Mouse (Mus musculus): ENCODE measurements around the gene Mrps21. TPM values are rescaled to one million over a fixed set of nuclear protein-coding genes. Genes with fewer than 3 reads are reported as not detected.

The Mrps21 gene
- polyA plus RNA-seq, 1 experiment from 2014 or later: 305 TPM

GRCm38 (mm10) chr3:95829053-95829452, 42.3 kb downstream of the Mrps21 start:
- H3K27me3 ChIP-seq: no peaks in the 10 kb centered on the region
- no peak overlapping the region for H3K4me3 ChIP-seq
- peaks cover 64% of the 10 kb centered on the region for H3K36me3 ChIP-seq
- no peak overlapping the region for H3K27ac ChIP-seq
- no peaks in the 10 kb centered on the region for H3K9me3 ChIP-seq
- no peak for ATAC-seq (ENCODE audit: borderline replicate concordance, extremely low read depth, low FRiP score, low TSS enrichment)
- no peak overlapping the region for H3K9ac ChIP-seq
- 95% methylated on average over 4 of the region's 4 CpGs for WGBS
- H3K4me2 ChIP-seq: no peak overlapping the region
- H3K4me1 ChIP-seq: no peaks in the 10 kb centered on the region

- H3K27me3 ChIP-seq: no peaks in the 10 kb centered on the region
- H3K4me1 ChIP-seq: no peaks in the 10 kb centered on the region
- WGBS: 62% methylated on average over 2 of the region's 2 CpGs
- peaks cover 38% of the 10 kb centered on the region for H3K36me3 ChIP-seq
- no peak for ATAC-seq (ENCODE audit: borderline replicate concordance, extremely low read depth, low FRiP score, low TSS enrichment)
- H3K9ac ChIP-seq: no peak overlapping the region
- H3K4me3 ChIP-seq: no peak overlapping the region
- H3K27ac ChIP-seq: no peak overlapping the region
- H3K9me3 ChIP-seq: no peaks in the 10 kb centered on the region
- no peak overlapping the region for H3K4me2 ChIP-seq
Measured at GRCm38 (mm10) chr3:95826275-95826674, 45.0 kb downstream of the Mrps21 start.

GRCm38 (mm10) chr3:95820046-95821010, 51.0 kb downstream of the Mrps21 start:
- Histone ChIP-seq H3K9ac (peak overlapping the region; percentile 66), H3K36me3 (no peaks in the 10 kb centered on the region), H3K9me3 (no peaks in the 10 kb centered on the region), H3K27me3 (no peaks in the 10 kb centered on the region), H3K4me2 (peak overlapping the region; percentile 61), H3K4me1 (peaks cover 9% of the 10 kb centered on the region), H3K27ac (peak overlapping the region; percentile 100), H3K4me3 (peak overlapping the region; percentile 87)
- ATAC-seq (ENCODE audit: borderline replicate concordance, extremely low read depth, low FRiP score, low TSS enrichment): no peak
- 29% methylated on average over 10 of the region's 10 CpGs for WGBS

GRCm38 (mm10) chr3:95819351-95819985, 51.9 kb downstream of the Mrps21 start:
- H3K27ac ChIP-seq: peak overlapping the region; percentile 100
- under 1% methylated on average over 49 of the region's 49 CpGs for WGBS
- H3K4me1 ChIP-seq: peaks cover 9% of the 10 kb centered on the region
- peak overlapping the region; percentile 61 for H3K4me2 ChIP-seq
- peak overlapping the region; percentile 87 for H3K4me3 ChIP-seq
- H3K36me3 ChIP-seq: no peaks in the 10 kb centered on the region
- H3K9ac ChIP-seq: peak overlapping the region; percentile 66
- peak; percentile 97 for ATAC-seq (ENCODE audit: borderline replicate concordance, extremely low read depth, low FRiP score, low TSS enrichment)
- no peaks in the 10 kb centered on the region for H3K27me3 ChIP-seq
- H3K9me3 ChIP-seq: no peaks in the 10 kb centered on the region

GRCm38 (mm10) chr3:95818571-95819288, 52.6 kb downstream of the Mrps21 start, which contains the start of gene Rprd2:
TSS of gene Rprd2 (minus strand) at chr3:95818863.
- Histone ChIP-seq H3K27me3 (no peaks in the 10 kb centered on the region), H3K4me2 (peak within 1 kb of the TSS; percentile 70), H3K4me1 (peaks cover 9% of the 10 kb centered on the region), H3K9me3 (no peaks in the 10 kb centered on the region), H3K27ac (peak within 1 kb of the TSS; percentile 100), H3K4me3 (peak within 1 kb of the TSS; percentile 87), H3K36me3 (no peaks in the 10 kb centered on the region), H3K9ac (peak within 1 kb of the TSS; percentile 97)
- peak; percentile 55 for ATAC-seq (ENCODE audit: borderline replicate concordance, extremely low read depth, low FRiP score, low TSS enrichment)
- WGBS: under 1% methylated on average over 54 of the region's 60 CpGs

GRCm38 (mm10) chr3:95818026-95818511, 53.2 kb downstream of the Mrps21 start:
- Histone ChIP-seq H3K4me2 (peak overlapping the region; percentile 70), H3K9ac (peak overlapping the region; percentile 97), H3K27me3 (no peaks in the 10 kb centered on the region), H3K4me3 (peak overlapping the region; percentile 87), H3K36me3 (no peaks in the 10 kb centered on the region), H3K27ac (peak overlapping the region; percentile 100), H3K4me1 (peaks cover 9% of the 10 kb centered on the region), H3K9me3 (no peaks in the 10 kb centered on the region)
- under 1% methylated on average over 21 of the region's 21 CpGs for WGBS
- ATAC-seq (ENCODE audit: borderline replicate concordance, extremely low read depth, low FRiP score, low TSS enrichment): no peak

GRCm38 (mm10) chr3:95816681-95817080, 54.6 kb downstream of the Mrps21 start:
- no peak for ATAC-seq (ENCODE audit: borderline replicate concordance, extremely low read depth, low FRiP score, low TSS enrichment)
- H3K27ac ChIP-seq: no peak overlapping the region
- WGBS: 84% methylated on average over 3 of the region's 3 CpGs
- H3K4me1 ChIP-seq: peaks cover 9% of the 10 kb centered on the region
- H3K9ac ChIP-seq: no peak overlapping the region
- H3K27me3 ChIP-seq: no peaks in the 10 kb centered on the region
- peak overlapping the region; percentile 70 for H3K4me2 ChIP-seq
- no peaks in the 10 kb centered on the region for H3K36me3 ChIP-seq
- H3K9me3 ChIP-seq: no peaks in the 10 kb centered on the region
- peak overlapping the region; percentile 6; the same call in 1 of the 2 replicates for H3K4me3 ChIP-seq

Other genes starting within 250 kb of the Mrps21 start
- 65.3 and 69.2 TPM in 2 replicates for gene Ensa, start 246.5 kb downstream of the Mrps21 start, polyA plus RNA-seq (2015; fragmentation: Nextera tagmentation; extraction: Ambion mirVana)
- 64.5 and 65.2 TPM in 2 replicates for gene Mcl1, start 212.7 kb downstream of the Mrps21 start, polyA plus RNA-seq (2015; fragmentation: Nextera tagmentation; extraction: Ambion mirVana)
- gene Adamtsl4, start 183.6 kb downstream of the Mrps21 start, polyA plus RNA-seq (2015; fragmentation: Nextera tagmentation; extraction: Ambion mirVana): 3.1 and 5.7 TPM in 2 replicates
- gene Ecm1, start 131.9 kb downstream of the Mrps21 start, polyA plus RNA-seq (2015; fragmentation: Nextera tagmentation; extraction: Ambion mirVana): 16.9 and 20.4 TPM in 2 replicates
- 51.8 and 52.8 TPM in 2 replicates for gene Tars2, start 111.3 kb downstream of the Mrps21 start, polyA plus RNA-seq (2015; fragmentation: Nextera tagmentation; extraction: Ambion mirVana)
- 20.5 and 21.3 TPM in 2 replicates for gene Rprd2, start 52.7 kb downstream of the Mrps21 start, polyA plus RNA-seq (2015; fragmentation: Nextera tagmentation; extraction: Ambion mirVana)
- 49.3 and 51.0 TPM in 2 replicates for gene Prpf3, start 15.6 kb downstream of the Mrps21 start, polyA plus RNA-seq (2015; fragmentation: Nextera tagmentation; extraction: Ambion mirVana)
- 4.9 and 5.2 TPM in 2 replicates for gene Ciart, start 10.7 kb upstream of the Mrps21 start, polyA plus RNA-seq (2015; fragmentation: Nextera tagmentation; extraction: Ambion mirVana)
- gene BC028528, start 20.5 kb upstream of the Mrps21 start, polyA plus RNA-seq (2015; fragmentation: Nextera tagmentation; extraction: Ambion mirVana): 69.8 and 76.9 TPM in 2 replicates
- 37.9 and 47.4 TPM in 2 replicates for gene Aph1a, start 22.4 kb upstream of the Mrps21 start, polyA plus RNA-seq (2015; fragmentation: Nextera tagmentation; extraction: Ambion mirVana)
- 11.6 and 11.9 TPM in 2 replicates for gene Car14, start 33.2 kb upstream of the Mrps21 start, polyA plus RNA-seq (2015; fragmentation: Nextera tagmentation; extraction: Ambion mirVana)
- gene Anp32e, start 57.7 kb upstream of the Mrps21 start, polyA plus RNA-seq (2015; fragmentation: Nextera tagmentation; extraction: Ambion mirVana): 222 and 233 TPM in 2 replicates
- gene Plekho1, start 124.5 kb upstream of the Mrps21 start, polyA plus RNA-seq (2015; fragmentation: Nextera tagmentation; extraction: Ambion mirVana): 36.0 and 38.2 TPM in 2 replicates
- 32.2 and 33.4 TPM in 2 replicates for gene Vps45, start 186.9 kb upstream of the Mrps21 start, polyA plus RNA-seq (2015; fragmentation: Nextera tagmentation; extraction: Ambion mirVana)
- gene Otud7b, start 233.0 kb upstream of the Mrps21 start, polyA plus RNA-seq (2015; fragmentation: Nextera tagmentation; extraction: Ambion mirVana): 22.0 and 22.9 TPM in 2 replicates

Measured in lung, embryonic 15.5 days (tissue).